Mouse (Mus musculus) left cerebral cortex, postnatal 36 days (tissue): ENCODE measurements around the gene Flt3l. TPM values are rescaled to one million over a fixed set of nuclear protein-coding genes. Genes with fewer than 3 reads are reported as not detected.
"Not testable (repeated sequence)": the region's sequence is repeated elsewhere in the genome, so short reads cannot be mapped to it uniquely, and the experiment has no call there.

Experiments
- DNase-seq, 2 experiments: peaks; one replicate each; pipeline ENCODE4 v3.0.0; 2021 to 2022; ENCODE audit warnings: low spot score in 2 of 2, mixed read lengths in 1 of 2
- intact Hi-C: fragments of 180-260 bp; cut with DNase I; formaldehyde crosslinking; loops from one replicate; pipeline ENCODE4 v1.15.1; 2025
- total RNA-seq, 2 experiments: library from RNA; stranded (reverse); gene quantifications; 2 replicates each; pipeline ENCODE4 v1.2.3; 2021

Gene Flt3l
- total RNA-seq, 2 experiments from 2014 or later = 3.7 to 6.1 TPM

DNA sequence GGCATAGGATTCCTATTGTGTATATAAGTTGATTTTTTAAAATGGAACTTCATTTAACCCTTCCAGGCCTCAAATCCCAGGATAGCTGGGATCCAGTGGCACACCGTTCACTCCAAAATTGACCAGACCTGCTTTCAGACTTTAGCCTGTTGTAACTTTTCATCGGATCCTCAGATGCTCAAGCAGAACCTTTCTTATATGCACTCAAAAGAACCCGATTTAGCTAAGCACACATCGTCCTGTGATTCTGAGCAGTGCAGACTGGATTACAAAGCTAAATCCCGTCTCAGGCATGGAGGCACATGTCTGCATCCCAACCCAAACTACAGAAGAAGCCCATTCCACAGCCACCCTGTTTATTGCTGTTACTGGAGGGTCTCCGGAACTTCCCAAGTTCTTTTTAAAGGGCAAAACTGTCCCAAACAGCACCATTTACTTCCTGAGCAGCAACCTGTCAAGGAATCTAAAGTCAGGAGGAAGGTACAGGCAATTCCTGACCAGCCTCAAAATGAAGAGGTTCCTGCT is 8.5 kb downstream of the Flt3l start:
- intact Hi-C loops = loop anchor here (1.0 kb wide), 1 partner anchor 27 kb away; the partner anchor contains the start of genes Aldh16a1 and Pih1d1
- no peak for DNase-seq

DNA sequence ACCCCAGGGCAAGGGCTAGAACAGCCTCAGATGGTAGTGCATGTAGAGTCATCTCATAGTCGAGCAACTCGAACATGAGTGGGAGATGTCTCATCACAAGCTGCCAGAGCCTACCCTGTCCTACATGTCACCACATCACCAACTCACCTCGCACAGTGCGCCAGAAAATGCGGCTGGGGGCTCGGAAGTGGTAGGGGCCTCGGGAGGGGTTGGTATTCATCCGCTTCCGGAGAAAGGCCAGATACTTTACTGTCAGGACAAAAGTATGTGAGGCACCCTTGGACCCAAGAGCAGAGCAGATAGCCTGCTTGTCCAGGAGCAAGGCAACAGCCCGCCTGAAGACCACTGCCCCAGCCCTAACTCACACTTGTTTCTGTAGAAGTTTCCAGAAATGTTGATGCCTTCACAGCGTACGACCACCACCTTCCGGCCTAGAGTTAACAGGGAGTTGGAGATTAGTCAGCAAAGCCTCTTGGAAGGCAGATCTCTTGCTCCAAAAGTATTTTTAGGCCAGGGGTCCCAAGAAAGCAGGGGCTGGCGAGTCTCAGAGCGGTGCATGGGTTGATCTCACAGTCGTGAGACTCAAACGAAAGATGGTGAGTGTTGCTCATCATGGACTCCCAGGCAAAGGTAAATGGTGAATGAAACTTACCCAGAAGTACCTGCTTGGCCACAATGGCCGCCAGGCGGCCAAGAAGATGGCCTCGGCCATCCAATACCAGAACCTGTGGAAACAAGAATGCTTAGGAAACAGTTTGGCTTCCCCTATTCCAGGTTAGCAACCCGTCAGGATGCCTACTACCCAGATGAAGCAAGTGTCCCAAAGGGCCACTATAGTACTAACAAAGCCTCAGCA is 9.2 kb downstream of the Flt3l start:
- intact Hi-C loops = no loop called here
- DNase-seq = no peak

DNA sequence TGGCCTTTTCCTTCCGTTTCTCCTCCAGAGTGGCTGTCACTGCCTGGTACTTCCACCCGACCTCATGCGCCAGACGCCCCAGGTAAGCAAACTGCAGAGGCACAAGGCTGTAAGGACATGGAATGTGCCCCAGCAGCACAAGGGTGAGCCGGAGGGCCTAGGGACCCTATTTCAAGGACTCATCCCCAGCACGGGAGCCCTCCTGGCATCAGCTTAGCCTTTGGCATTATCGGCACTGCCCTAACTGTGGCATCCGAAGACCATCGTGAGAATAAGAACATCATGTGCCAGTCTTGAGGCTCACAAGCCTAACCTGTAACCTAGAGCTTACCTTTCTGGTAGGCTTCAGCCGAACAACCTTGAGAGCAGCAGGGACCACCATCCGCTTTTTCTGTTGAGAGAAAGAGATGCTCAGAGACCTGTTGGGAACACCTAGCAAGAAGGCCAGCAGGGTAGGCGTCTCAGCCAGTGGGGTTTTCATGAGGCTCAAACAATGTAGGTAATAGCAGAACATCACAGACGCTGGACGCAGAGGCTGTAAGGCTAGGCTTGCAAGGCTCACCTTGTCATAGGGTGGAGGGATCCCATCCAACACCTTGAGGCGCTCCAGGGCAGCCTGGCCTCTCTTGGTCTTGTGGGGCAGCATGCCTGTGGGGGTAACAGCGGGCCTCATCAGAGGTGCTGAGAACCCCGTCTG is 9.9 kb downstream of the Flt3l start:
- no peak for DNase-seq
- intact Hi-C loops = no loop called here

DNA sequence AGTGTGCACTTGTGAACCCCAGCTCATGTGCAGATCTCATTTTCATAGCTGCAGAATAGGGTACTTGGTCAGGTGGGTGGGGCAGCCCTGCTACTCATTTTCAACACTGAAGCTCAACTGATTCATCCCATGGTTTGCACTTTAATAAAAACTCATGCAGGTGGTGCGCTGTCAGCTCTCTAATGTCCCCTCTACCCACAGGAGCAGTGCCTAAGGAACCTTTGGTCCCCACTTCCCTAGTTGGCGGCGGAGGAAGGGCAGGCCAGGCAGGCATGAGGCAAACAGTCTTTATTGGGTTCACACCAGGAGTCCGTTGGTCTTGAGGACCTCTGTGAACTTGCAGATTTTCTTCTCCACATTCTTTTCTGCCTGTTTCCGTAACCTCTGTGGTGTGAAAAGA is 10.6 kb downstream of the Flt3l start:
- intact Hi-C loops = not testable (repeated sequence)

DNA sequence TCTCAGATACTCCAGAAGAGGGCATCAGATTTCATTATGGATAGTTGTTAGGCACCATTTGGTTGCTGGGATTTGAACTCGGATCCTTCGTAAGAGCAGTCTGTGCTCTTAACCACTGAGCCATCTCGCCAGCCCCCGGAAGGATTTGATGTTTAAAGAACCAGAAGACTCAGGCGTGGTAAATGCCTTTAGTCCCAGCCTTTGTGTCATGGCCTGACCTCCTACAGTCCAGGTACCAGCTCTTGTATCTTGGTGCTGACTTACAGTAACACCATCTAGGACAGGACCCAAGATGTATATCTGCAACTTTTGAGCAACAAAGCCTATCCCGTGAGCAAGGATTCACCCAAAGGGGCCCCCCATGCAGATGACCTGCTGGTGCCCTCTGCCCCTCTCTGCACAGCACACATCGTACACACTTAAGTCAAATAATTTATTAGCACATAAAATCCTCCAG is 11.1 kb downstream of the Flt3l start:
- DNase-seq = no peak
- intact Hi-C loops = no loop called here

More for the DNA sequence above, 10.6 kb downstream of the Flt3l start:
- DNase-seq = not testable (repeated sequence)

DNA sequence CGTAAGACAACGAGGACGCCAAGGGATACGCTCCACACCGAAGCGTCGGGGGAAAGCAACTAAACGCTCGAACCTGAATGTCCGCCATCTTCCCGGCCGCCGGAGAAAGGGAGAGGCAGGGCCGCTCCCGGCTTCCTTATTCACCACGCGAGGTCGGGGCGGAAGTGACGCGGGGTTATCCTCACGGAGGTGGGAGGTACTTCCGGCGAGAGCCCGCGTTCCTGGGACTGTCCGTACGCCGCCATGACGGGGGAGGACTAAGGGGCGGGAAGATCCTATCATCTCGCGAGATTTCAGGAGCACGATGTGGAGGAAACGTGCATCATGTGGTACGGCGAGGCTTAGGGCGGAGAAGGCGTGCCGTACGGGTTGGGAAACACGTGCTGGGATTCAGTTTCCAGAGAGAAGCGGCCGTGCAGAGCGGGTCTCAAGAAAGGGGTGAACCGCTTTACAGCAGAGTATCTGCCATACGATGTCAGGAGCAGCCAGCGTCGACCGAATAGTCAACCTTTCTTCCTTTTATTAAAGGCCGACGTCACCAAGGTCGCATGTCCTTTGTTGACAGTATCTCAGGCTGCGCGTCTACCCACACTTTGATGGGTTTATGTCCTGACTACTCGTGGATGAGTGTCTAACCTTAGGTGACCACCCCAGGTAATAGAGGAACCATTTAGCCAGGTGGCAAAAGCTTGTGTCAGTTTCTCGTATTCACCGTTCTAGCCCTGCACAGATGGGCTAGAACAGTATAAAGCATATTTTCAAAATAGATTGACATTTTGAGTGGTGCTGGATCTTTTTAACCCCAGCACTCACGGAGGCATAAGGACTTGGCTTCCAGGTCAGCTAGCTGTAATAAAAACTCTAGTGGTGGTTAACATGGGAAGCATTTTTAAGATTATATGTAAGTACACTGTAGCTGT is 11.7 kb downstream of the Flt3l start, which contains the start of gene Rps11:
Gene Rps11 (minus strand): TSS at position 216 of the 920 bp plus-strand sequence.
- intact Hi-C loops = loop anchor here (5.0 kb wide), 1 partner anchor 42 kb away; no protein-coding TSS in a partner anchor
- peak; percentile 98 to 99 for DNase-seq

DNA sequence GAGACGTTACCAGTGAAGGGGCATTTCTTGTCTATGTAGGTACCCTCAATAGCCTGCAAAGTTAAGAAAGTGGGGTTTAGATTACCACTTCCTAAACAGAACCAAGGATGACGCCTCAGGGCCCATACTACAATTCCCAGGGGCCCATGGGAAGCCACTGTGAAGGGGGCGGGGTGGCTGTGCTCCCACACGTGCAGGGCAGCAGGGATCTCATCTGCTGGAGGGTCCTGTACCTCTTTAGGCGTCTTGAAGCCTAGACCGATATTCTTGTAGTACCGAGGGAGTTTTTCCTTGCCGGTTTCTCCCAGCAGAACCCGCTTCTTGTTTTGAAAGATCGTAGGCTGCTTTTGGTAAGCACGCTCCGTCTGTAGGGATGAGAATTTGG is 13.1 kb downstream of the Flt3l start:
- intact Hi-C loops = loop anchor here (5.0 kb wide), 1 partner anchor 41 kb away; no protein-coding TSS in a partner anchor

DNA sequence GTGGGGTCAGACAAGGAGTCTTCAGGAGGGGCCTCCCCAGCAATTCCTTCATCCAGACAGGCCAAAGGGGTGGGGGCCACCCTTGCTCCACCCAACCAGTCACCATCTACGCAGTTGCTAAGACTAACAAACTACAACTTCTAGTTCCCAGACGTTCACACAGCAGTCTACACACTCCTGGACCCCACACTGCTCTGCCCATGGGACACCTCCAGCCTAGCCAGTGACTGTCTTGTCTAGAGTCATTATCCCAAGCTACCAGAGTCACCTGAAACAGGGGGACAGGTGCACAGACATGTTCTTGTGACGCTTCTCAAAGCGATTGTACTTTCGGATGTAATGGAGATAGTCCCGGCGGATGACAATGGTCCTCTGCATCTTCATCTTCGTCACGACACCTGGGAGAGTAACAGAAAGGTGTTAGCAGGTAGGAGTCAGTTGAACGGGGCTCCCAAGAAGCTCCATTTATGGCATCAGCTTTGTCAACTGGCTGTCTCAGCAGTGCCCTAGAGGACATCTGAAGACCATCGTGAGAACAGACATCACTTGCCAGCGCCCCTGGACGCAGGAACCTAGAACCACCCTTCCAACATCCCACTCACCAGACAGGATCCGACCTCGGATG is 13.6 kb downstream of the Flt3l start:
- intact Hi-C loops = loop anchor here (5.0 kb wide), 1 partner anchor 40 kb away; no protein-coding TSS in a partner anchor
- no peak for DNase-seq

More for the DNA sequence above, 13.1 kb downstream of the Flt3l start:
- DNase-seq = no peak

DNA sequence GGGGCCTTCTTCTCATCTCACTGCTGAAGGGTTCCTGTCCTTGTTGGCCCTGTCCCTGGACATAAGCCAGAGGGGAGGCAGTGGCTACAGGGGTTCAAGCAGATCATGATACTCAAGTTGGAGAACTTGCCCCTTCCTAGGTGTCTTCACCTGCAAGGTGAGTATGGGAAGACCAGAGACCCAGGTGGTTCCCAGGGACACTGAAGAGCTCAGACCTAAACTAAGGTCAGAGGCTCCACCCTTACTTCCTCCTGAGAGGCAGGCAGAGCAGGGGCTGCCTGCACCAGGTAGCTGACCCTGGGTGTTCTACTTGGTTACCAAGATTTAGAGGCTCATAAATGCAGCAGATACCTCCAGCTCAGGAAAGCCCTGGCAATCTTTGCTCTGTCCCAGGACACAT is 14.3 kb downstream of the Flt3l start:
- intact Hi-C loops = loop anchor here (5.0 kb wide), 1 partner anchor 40 kb away; no protein-coding TSS in a partner anchor
- no peak for DNase-seq

DNA sequence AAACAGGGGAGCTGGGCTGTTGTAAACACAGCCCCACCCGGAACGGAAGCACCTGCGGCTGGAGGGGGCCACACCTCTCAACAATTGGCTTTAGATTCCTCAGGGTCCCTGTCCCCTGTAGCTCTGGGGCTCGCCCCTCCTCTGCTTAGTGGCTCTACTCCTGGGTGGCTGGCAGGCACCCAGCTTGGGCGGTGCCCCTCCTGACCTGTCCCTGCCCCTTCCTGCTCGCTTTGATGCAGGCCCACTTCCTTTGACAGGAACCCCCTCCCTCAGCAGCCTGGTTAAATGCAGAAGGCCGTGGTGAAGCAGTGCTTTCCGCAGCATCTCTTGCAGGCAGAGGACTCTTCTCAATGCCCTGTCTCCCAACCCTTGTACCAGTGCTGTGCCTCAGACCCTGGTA is 14.8 kb downstream of the Flt3l start:
- intact Hi-C loops = loop anchor here (5.0 kb wide), 1 partner anchor 39 kb away; no protein-coding TSS in a partner anchor
- no peak for DNase-seq

DNA sequence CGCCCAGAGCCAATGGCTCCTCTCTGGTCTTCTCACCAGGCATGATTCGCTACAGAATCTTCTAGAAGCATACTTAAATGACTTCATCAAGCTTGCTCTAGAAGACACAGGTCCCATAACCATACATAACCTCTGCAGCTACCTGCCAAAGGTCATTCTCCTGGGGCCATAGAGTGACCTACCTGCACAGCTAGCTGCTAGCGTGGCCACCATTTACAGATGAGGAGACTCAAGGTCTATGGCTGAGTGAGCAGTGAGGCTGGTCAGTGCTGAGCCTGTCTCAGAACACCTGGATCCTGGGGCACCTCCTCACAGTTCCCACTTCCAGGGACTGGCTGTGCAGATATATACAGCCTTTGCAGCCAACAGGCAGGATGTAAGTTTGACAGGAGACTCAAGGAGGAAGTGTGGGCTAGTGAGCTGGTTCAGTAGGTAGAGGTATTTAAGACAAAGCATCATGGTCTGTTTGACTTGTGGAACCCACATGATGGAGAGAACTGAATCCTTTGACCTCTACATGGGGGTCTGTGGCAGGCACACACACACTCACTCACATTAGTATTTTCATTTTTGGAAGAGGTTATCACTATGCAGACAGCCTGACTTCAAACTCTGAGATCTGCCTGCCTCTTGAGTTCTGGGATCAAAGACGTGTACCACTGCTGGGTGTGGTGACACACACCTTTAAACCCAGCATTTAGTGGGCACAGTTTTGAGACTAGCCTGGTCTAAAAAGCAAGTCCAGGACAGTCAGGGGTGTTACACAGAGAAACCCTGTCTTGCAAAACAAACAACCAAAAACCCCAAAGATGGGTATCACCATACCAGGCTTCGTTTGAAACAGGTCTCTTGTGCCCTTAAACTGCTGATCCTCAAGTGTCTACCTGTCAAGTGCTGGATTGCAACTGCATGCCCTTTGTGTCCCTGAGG is 16.2 kb downstream of the Flt3l start:
- intact Hi-C loops = loop anchor here (5.0 kb wide), 1 partner anchor 38 kb away; no protein-coding TSS in a partner anchor
- DNase-seq = no peak

DNA sequence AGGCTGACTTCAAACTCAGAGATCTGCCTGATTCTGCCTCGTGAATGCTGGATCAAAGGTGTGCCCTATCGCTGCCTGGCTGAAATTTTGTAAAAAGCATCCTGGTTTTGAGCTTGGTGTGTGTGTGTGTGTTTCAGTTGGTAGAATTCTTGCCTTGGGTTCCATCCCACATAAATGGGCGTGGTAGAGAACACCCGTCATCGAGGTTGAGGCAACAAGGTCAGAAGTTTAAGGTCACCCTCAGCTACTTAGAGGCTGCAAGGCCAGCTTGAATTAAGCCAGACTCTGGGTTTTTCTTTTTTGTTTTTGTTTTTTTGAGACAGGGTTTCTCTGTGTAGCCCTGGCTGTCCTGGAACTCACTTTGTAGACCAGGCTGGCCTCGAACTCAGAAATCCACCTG is 17.9 kb downstream of the Flt3l start:
- intact Hi-C loops = no loop called here

DNA sequence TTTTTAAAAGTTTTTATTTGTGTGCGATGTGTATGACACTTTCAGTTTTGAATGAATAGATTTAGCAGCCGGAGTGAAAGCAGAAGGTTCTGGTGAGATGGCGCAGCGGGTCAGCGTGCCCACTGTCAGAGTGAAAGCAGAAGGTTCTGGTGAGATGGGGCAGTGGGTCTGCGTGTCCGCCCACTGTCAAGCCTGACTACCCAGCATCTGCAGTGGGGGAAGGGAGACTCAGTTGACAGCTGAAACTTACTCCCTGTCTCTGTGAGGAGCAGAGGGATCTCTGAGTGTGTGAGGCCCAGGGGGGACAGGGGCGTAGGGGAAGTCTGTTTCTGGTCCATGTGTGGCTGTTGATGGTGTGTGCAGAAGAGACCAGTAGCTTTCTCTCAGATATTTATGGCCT is 18.7 kb downstream of the Flt3l start:
- no peak for DNase-seq
- intact Hi-C loops = no loop called here

More for the DNA sequence above, 17.9 kb downstream of the Flt3l start:
- no peak for DNase-seq

DNA sequence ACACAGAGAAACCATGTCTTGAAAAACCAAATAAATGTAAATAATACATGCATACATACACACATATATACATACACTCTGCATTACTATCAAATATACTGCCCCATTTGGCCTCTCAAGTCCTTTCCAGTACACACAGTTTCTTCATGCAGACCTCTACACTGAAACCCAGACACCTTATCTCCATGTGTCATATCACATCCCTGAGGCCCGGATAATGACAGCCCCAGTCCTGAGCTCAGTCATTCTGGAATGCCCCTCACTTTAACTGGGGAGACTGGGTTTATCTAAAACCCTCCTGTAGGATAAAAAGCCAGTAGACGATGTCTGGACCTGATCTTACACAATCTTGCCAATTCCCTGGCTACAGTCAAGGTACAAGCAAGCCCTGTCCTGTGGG is 22.8 kb downstream of the Flt3l start:
- intact Hi-C loops = no loop called here
- no peak for DNase-seq

DNA sequence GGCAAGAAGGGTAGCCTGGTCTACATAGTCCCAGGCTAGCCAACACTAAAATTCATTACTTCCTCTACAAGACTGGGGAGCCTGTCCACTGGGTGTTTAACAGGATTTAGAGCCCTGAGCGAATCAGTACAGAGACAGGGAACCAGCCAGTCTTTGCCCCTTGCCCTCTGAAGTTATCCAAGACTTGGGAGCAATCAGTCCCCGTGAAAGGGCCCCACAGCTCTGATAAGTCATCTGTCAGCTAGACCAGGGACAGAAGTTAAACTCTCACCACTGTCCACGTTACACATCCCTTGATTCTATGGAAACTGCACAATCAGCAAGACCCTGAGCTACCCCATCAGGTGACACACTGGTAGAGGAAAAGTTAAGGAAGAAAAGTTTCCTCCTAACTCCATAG is 23.7 kb downstream of the Flt3l start:
- intact Hi-C loops = no loop called here
- DNase-seq = no peak

DNA sequence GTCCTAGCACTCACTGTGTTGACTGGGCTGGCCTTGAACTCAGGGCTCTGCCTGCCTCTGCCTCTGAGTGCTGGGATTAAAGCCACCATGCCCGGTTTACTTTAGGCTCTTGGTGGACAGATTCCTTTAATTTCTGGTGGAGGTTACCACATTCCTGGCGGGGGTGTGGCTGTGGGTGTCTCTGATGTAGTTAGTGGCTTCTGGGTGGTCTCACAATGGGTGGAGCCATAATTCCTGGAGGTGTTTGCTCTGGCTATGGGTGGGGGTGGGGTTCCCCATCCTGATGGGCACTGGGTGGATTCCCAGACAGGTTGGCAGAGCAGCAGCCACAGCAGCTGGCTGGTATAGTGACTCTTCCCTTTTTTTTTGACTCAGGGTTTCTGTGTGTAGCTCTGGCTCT is 24.3 kb downstream of the Flt3l start:
- DNase-seq = no peak

DNA sequence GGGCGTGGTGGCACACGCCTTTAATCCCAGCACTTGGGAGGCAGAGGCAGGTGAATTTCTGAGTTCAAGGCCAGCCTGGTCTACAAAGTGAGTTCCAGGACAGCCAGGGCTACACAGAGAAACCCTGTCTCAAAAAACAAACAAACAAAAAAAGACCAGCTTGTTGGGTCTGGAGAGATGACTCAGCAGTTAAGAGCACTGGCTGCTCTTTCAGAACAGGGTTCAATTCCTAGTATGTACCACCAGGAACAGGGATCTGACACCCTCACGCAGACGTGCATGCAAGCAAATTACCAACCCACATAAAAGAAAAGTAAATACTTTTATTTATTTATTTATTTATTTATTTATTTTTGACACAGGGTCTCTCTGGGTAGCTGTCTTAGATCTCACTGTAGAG is 26.1 kb downstream of the Flt3l start:
- DNase-seq, intact Hi-C loops: not testable (repeated sequence)

More for the DNA sequence above, 24.3 kb downstream of the Flt3l start:
- intact Hi-C loops = no loop called here
